Mouse (Mus musculus): Measurements from ENCODE around the gene B4galt4. TPM values are rescaled to one million over a fixed set of nuclear protein-coding genes. Genes with fewer than 3 reads are reported as not detected.
A peak's percentile ranks its signal among the peaks of the same experiment; 100 is the strongest.
"Not testable (repeated sequence)": the region's sequence is repeated elsewhere in the genome, so short reads cannot be mapped to it uniquely, and the experiment has no call there.

B4galt4 gene
- total RNA-seq, 2 experiments from 2014 or later, result 29.8 to 38.8 TPM

GRCm38 (mm10) chr16:38771145-38771544, 29.1 kb downstream of the B4galt4 start:
- DNase-seq, result no peak

- no peak for DNase-seq
Measured at GRCm38 (mm10) chr16:38772906-38773496, 30.9 kb downstream of the B4galt4 start.

- no peak for DNase-seq
Measured at GRCm38 (mm10) chr16:38774964-38775746, 33.1 kb downstream of the B4galt4 start.

GRCm38 (mm10) chr16:38776342-38776741, 34.3 kb downstream of the B4galt4 start:
- no peak for DNase-seq

- no peak for DNase-seq
Measured at GRCm38 (mm10) chr16:38780960-38781572, 39.0 kb downstream of the B4galt4 start.

GRCm38 (mm10) chr16:38781946-38782345, 39.9 kb downstream of the B4galt4 start:
- no peak for DNase-seq

GRCm38 (mm10) chr16:38782524-38783067, 40.5 kb downstream of the B4galt4 start:
- no peak for DNase-seq

GRCm38 (mm10) chr16:38785301-38785700, 43.2 kb downstream of the B4galt4 start:
- DNase-seq, result no peak

GRCm38 (mm10) chr16:38789016-38789415, 47.0 kb downstream of the B4galt4 start:
- no peak for DNase-seq

- DNase-seq, result no peak
Measured at GRCm38 (mm10) chr16:38789966-38790365, 47.9 kb downstream of the B4galt4 start.

- DNase-seq, result no peak
Measured at GRCm38 (mm10) chr16:38793120-38793519, 51.1 kb downstream of the B4galt4 start.

GRCm38 (mm10) chr16:38798957-38799450, 56.9 kb downstream of the B4galt4 start:
- DNase-seq, result no peak

GRCm38 (mm10) chr16:38800091-38800490, 58.0 kb downstream of the B4galt4 start, which contains the start of gene Upk1b:
TSS of gene Upk1b (minus strand) at chr16:38800328.
- no peak for DNase-seq

- DNase-seq, result not testable (repeated sequence)
Measured at GRCm38 (mm10) chr16:38807796-38808195, 65.7 kb downstream of the B4galt4 start.

- DNase-seq, result no peak
Measured at GRCm38 (mm10) chr16:38810196-38810595, 68.1 kb downstream of the B4galt4 start.

GRCm38 (mm10) chr16:38812521-38812920, 70.5 kb downstream of the B4galt4 start:
- DNase-seq, result peak; percentile 61 to 66

Other genes starting within 250 kb of the B4galt4 start
- 10 to 100 TPM; 30.8 to 35.8 TPM for gene Timmdc1, start 219.6 kb upstream of the B4galt4 start, total RNA-seq (2021)
- gene Poglut1, start 192.0 kb upstream of the B4galt4 start, total RNA-seq (2021), result 10 to 100 TPM; 49.9 to 52.5 TPM
- 10 to 100 TPM; 26.5 to 30.7 TPM for gene Tmem39a, start 183.6 kb upstream of the B4galt4 start, total RNA-seq (2021)
- 10 to 100 TPM; 16.7 to 20.1 TPM for gene Arhgap31, start 29.0 kb upstream of the B4galt4 start, total RNA-seq (2021)
- 1 to 10 TPM; 1.4 to 1.5 TPM for gene Upk1b, start 58.1 kb downstream of the B4galt4 start, total RNA-seq (2021)
- not detected for gene 4930435E12Rik, start 86.5 kb downstream of the B4galt4 start, total RNA-seq (2021)
- 10 to 100 TPM; 43.9 to 46.8 TPM for gene Igsf11, start 150.4 kb downstream of the B4galt4 start, total RNA-seq (2021)